ENCODE assay signal across 13 mouse cellular contexts in the genomic region with DNA sequence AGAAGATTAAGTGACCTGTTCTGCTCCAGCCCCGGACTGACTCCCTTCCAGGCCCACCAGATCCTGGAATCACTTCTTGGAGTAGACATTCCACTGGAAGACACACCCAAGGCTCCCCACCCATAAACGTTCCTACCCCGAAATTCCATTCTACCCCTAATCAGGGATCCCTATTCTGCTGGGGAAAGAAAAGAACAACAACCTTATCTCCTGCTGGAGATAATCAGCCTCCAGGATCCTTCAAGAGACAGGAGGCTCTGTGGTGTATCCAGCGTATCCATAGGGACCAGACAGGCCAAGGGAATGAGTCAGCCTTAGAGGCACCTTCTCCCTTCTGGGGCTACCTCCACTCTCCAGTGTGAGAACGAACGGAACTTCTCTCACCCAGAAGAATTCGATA. TPM values are rescaled to one million over a fixed set of nuclear protein-coding genes. Genes with fewer than 3 reads are reported as not detected.
DNase-seq lines count a peak whose midpoint lies in the region; ATAC-seq and TF ChIP-seq lines count a peak whose summit lies in the region.
"Had no signal": no experiment of that assay in that cellular context is flagged by ENCODE, and none has a peak within 500 bp of the region (broad histone marks: within the 10 kb centered on the region; RNA-seq: fewer than 3 reads in every experiment).

No protein-coding gene starts in this region.

- intact Hi-C loops in heart, postnatal 25 days (cut with DNase I) = no loop called here

- H3K4me3 ChIP-seq in heart, embryonic 14.5 days (ENCODE audit: control insufficient read depth in 1 of 2, insufficient read depth in 1 of 2, low read depth in 1 of 2, low read length in 2 of 2) = no peak overlapping the region
- H3K4me3 ChIP-seq in heart, embryonic 16.5 days (ENCODE audit: low read length) = no peak overlapping the region
- no peak overlapping the region for H3K4me3 ChIP-seq in stomach, embryonic 14.5 days (ENCODE audit: low read depth, low read length)
- no peak overlapping the region for H3K4me3 ChIP-seq in thymus, adult 2 months (ENCODE audit: control insufficient read depth, insufficient read depth, low read length)
- H3K4me3 ChIP-seq: embryonic facial prominence, embryonic 10.5 days; neural tube, embryonic 15.5 days had no signal

- no peak for TF ChIP-seq POLR2A in thymus, adult 2 months (IDR thresholded peaks at IDR 0.05; ENCODE audit: control insufficient read depth, extremely low read depth, insufficient read depth, low read length, poor library complexity)

- H3K27me3 ChIP-seq in heart, embryonic 14.5 days (ENCODE audit: control insufficient read depth, insufficient read depth, low read length) = no peaks in the 10 kb centered on the region
- H3K27me3 ChIP-seq in heart, embryonic 16.5 days (ENCODE audit: control insufficient read depth, insufficient read depth, low read length) = no peaks in the 10 kb centered on the region
- no peaks in the 10 kb centered on the region for H3K27me3 ChIP-seq in stomach, embryonic 14.5 days (ENCODE audit: control insufficient read depth, insufficient read depth, low read length)
- no peaks in the 10 kb centered on the region for H3K27me3 ChIP-seq in thymus, adult 2 months (ENCODE audit: control insufficient read depth, insufficient read depth, low read length)
- H3K27me3 ChIP-seq: neural tube, embryonic 15.5 days had no signal

- H3K4me1 ChIP-seq in heart, embryonic 14.5 days (ENCODE audit: control insufficient read depth in 2 of 2, insufficient read depth in 2 of 2, low read length in 2 of 2) = peaks cover 15 to 31% of the 10 kb centered on the region in 2 experiments
- H3K4me1 ChIP-seq in heart, embryonic 16.5 days (ENCODE audit: control insufficient read depth, insufficient read depth, low read length) = peaks cover 31% of the 10 kb centered on the region
- peaks cover 5% of the 10 kb centered on the region for H3K4me1 ChIP-seq in stomach, embryonic 14.5 days (ENCODE audit: control insufficient read depth, insufficient read depth, low read length)
- H3K4me1 ChIP-seq in thymus, adult 2 months (replicated peaks; ENCODE audit: control insufficient read depth, insufficient read depth, low read length) = peaks cover 10% of the 10 kb centered on the region
- H3K4me1 ChIP-seq: neural tube, embryonic 15.5 days had no signal

- ATAC-seq in heart, embryonic 14.5 days (ENCODE audit: insufficient number of reproducible peaks, insufficient read depth, low FRiP score, low read depth) = 0 out of 2 replicates have a peak, but pooled peaks have one; percentile 53
- ATAC-seq in heart, embryonic 16.5 days (replicated peaks; ENCODE audit: extremely low read depth, insufficient read depth, low FRiP score) = peak; percentile 50; the same call in 1 of the 2 replicates
- peak; percentile 65; the same call in 1 of the 2 replicates for ATAC-seq in stomach, embryonic 14.5 days (ENCODE audit: insufficient number of reproducible peaks, insufficient read depth, low FRiP score, low read depth)

- no peak for DNase-seq in heart, postnatal 25 days (ENCODE audit: low spot score)
- DNase-seq in MN1 (ENCODE audit: low spot score) = peak; percentile 30
- no peak for DNase-seq in adipocyte (ENCODE audit: low spot score)
- no peak for DNase-seq in thymus, adult 2 months
- DNase-seq: cerebellum, adult 2 months; kidney, adult 9 months; right cerebral cortex, postnatal 14 days; thymus, postnatal 36 days had no signal

- H3K27ac ChIP-seq in heart, embryonic 14.5 days (replicated peaks in 1 of 2; ENCODE audit: control insufficient read depth in 1 of 2, insufficient read depth in 1 of 2, low read depth in 2 of 2, low read length in 2 of 2) = peak overlapping the region in 1 of 2 experiments; percentile 16; a peak in 1 of 4 replicates
- H3K27ac ChIP-seq in heart, embryonic 16.5 days (ENCODE audit: low read length) = peak overlapping the region; percentile 31
- no peak overlapping the region for H3K27ac ChIP-seq in stomach, embryonic 14.5 days (ENCODE audit: low read length)
- H3K27ac ChIP-seq in thymus, adult 2 months (ENCODE audit: control insufficient read depth, insufficient read depth, low read length) = no peak overlapping the region
- H3K27ac ChIP-seq: embryonic facial prominence, embryonic 10.5 days; neural tube, embryonic 15.5 days had no signal

- no peak for TF ChIP-seq CTCF in thymus, adult 2 months (IDR thresholded peaks at IDR 0.05; ENCODE audit: borderline replicate concordance, control insufficient read depth, extremely low read depth, insufficient read depth, low read length, poor library complexity)

- H3K9me3 ChIP-seq in heart, embryonic 14.5 days (ENCODE audit: control insufficient read depth, low read length) = no peaks in the 10 kb centered on the region
- no peaks in the 10 kb centered on the region for H3K9me3 ChIP-seq in heart, embryonic 16.5 days (replicated peaks; ENCODE audit: control insufficient read depth, low read length)
- no peaks in the 10 kb centered on the region for H3K9me3 ChIP-seq in stomach, embryonic 14.5 days (ENCODE audit: control insufficient read depth, low read depth, low read length)
- H3K9me3 ChIP-seq: embryonic facial prominence, embryonic 10.5 days; neural tube, embryonic 15.5 days had no signal

- H3K36me3 ChIP-seq in heart, embryonic 14.5 days (ENCODE audit: control insufficient read depth, insufficient read depth, low read length) = no peaks in the 10 kb centered on the region
- no peaks in the 10 kb centered on the region for H3K36me3 ChIP-seq in heart, embryonic 16.5 days (ENCODE audit: control insufficient read depth, insufficient read depth)
- no peaks in the 10 kb centered on the region for H3K36me3 ChIP-seq in stomach, embryonic 14.5 days (ENCODE audit: control insufficient read depth, insufficient read depth, low read length)
- no peaks in the 10 kb centered on the region for H3K36me3 ChIP-seq in thymus, adult 2 months (ENCODE audit: control insufficient read depth, insufficient read depth, low read length)
- H3K36me3 ChIP-seq: embryonic facial prominence, embryonic 10.5 days; neural tube, embryonic 15.5 days had no signal

- no peak overlapping the region for H3K4me2 ChIP-seq in heart, embryonic 14.5 days (ENCODE audit: low read length)
- no peak overlapping the region for H3K4me2 ChIP-seq in heart, embryonic 16.5 days (ENCODE audit: low read depth, low read length)
- no peak overlapping the region for H3K4me2 ChIP-seq in stomach, embryonic 14.5 days (replicated peaks; ENCODE audit: low read depth, low read length)
- H3K4me2 ChIP-seq: neural tube, embryonic 15.5 days had no signal

- WGBS in heart, embryonic 14.5 days = 13% methylated on average over 7 of the region's 7 CpGs
- 24% methylated on average over 7 of the region's 7 CpGs for WGBS in heart, embryonic 16.5 days
- WGBS in stomach, embryonic 14.5 days = 26% methylated on average over 7 of the region's 7 CpGs
- 94% methylated on average over 7 of the region's 7 CpGs for WGBS in thymus, adult 2 months

- H3K9ac ChIP-seq in heart, embryonic 14.5 days (ENCODE audit: low read length) = no peak overlapping the region
- H3K9ac ChIP-seq in heart, embryonic 16.5 days (ENCODE audit: low read length) = no peak overlapping the region; the same call in 1 of the 2 replicates
- no peak overlapping the region for H3K9ac ChIP-seq in stomach, embryonic 14.5 days (replicated peaks; ENCODE audit: low read depth, low read length)
- H3K9ac ChIP-seq: neural tube, embryonic 15.5 days had no signal

RNA-seq across cellular contexts. Expression of a gene that starts 47.8 kb away (rescaled TPM):
- 10.6 and 13.2 TPM in 2 replicates for polyA plus RNA-seq in heart, embryonic 14.5 days (2014; fragmentation: Nextera tagmentation; extraction: Ambion mirVana)
- 10 to 100 TPM; 56.6 to 61.6 TPM for total RNA-seq in heart, postnatal 25 days (2021)
- 12.2 and 12.6 TPM in 2 replicates for polyA plus RNA-seq in heart, embryonic 16.5 days (2015; fragmentation: Nextera tagmentation; extraction: Ambion mirVana)
- 17.2 and 17.4 TPM in 2 replicates for polyA plus RNA-seq in stomach, embryonic 14.5 days (2014; fragmentation: Nextera tagmentation; extraction: Ambion mirVana)
- 2.9 and 3.5 TPM in 2 replicates for polyA plus RNA-seq in thymus, adult 2 months (2012; rRNA removed)
